Mouse (Mus musculus): ENCODE measurements around the gene Mdc1.

Gene Mdc1

DNA sequence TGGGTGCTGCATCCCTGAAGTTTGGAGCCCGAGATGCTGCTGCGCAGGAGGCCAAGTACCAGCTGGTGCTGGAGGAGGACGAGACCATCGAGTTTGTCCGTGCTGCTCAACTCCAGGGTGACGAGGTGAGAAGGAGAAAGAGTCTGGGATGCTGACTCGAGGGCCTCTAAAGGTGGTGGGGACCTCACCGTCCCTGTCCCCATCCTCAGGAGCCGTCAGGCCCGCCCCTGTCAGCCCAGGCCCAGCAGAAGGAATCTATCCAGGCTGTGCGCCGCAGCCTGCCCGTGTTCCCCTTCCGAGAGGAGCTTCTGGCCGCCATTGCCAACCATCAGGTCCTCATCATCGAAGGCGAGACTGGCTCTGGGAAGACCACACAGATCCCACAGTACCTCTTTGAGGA, 41.6 kb downstream of the Mdc1 start:
- no peak for DNase-seq (ENCODE audit: low read depth, low spot score)

DNA sequence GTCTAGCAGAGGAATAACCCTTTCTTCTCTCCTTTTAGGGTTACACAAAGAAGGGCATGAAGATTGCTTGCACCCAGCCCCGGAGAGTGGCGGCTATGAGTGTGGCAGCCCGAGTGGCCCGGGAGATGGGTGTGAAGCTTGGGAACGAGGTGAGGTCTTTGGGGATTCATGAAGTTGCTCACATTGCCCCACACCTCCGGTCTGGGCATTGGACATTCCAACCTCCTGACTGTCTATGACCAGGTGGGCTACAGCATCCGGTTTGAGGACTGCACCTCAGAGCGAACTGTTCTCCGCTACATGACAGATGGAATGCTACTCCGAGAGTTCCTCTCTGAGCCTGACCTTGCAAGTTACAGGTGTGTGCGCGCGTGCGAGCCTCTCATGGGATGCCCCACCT, 42.5 kb downstream of the Mdc1 start:
- DNase-seq (ENCODE audit: low read depth, low spot score) = no peak

GRCm38 (mm10) chr17:35887725-35888124, 46.4 kb downstream of the Mdc1 start:
- DNase-seq (ENCODE audit: low read depth, low spot score) = no peak

- peak; percentile 93 for DNase-seq (ENCODE audit: low read depth, low spot score)
Observed at GRCm38 (mm10) chr17:35896781-35897643, 55.7 kb downstream of the Mdc1 start, which contains the start of gene 2310061I04Rik. Gene 2310061I04Rik, minus strand, starts transcription at chr17:35897431.

GRCm38 (mm10) chr17:35897644-35898573, 56.6 kb downstream of the Mdc1 start:
- DNase-seq (ENCODE audit: low read depth, low spot score) = no peak

DNA sequence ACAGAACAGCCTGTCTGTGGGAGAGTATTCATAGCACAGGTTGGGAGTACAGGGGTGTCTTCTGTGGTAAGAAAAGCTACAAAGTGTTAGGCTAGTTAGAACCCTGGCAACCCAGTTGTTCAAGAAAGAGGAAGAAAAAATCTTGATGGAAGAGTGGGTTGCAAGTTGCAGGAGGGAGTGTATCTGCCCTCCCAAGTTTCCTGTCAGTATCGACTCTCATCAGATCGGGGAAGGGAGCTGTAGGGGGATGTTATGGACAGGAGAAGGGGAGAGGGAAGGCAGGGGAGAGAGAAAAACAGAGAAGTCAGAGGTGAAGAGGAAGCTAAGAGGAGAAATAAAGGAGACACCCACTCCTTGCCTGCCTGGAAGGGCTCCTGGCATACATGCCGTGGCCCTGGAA, 59.3 kb downstream of the Mdc1 start:
- DNase-seq (ENCODE audit: low read depth, low spot score) = no peak

DNA sequence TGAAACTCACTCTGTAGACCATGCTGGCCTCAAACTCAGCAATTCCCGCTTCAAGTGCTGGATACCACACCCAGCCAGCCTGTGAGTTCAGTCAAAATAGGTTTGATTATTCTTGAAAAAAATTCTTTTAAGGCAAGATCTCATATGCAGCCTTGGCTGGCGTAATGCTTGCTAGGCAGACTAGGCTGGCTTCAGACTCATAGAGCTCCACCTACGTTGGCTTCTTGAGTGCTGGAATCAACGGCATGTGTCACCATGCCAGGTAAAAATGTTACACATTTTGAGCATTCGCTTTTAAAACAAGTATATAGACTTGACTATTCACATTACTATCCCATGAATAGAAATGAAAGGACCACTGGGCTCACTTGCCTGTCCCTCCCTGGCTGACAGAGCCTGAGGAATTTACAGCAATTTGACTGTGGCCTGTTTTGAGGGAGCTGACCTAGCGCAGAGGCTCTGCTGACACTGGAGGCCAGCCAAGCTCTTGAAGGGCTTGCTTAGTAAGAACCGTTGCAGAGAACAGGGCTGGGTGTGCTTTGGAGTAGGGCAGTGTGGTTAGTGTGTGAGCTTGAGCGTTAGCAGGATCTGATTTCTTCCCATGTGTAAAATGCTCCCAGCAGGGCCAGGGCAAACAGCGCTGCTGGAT, 62.2 kb downstream of the Mdc1 start:
- no peak for DNase-seq (ENCODE audit: low read depth, low spot score)

- no peak for DNase-seq (ENCODE audit: low read depth, low spot score)
Observed at GRCm38 (mm10) chr17:35903992-35904355, 62.7 kb downstream of the Mdc1 start.

DNA sequence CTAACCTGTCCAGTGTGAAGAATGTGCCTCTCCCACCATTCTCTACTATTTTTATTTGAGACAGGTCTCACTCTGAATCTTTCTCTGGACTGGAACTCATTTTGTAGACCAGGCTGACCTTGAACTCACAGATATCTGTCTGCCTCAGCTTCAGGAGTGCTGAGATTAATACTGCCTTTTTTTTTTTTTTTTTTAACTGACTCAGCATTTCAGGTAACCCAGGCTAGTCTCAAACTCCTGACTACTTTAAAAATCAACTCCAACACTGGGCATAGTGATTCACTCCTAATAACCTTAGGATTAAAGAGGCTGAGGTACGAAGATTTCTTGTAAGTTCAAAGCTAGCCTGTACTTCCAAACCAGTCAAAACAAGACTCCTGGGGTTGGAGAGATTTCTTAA, 64.3 kb downstream of the Mdc1 start:
- no peak for DNase-seq (ENCODE audit: low read depth, low spot score)

GRCm38 (mm10) chr17:35907609-35908008, 66.3 kb downstream of the Mdc1 start:
- DNase-seq (ENCODE audit: low read depth, low spot score) = no peak
